Mouse (Mus musculus) testis, adult 2 months (tissue): ENCODE data around the gene Cmas.

ENCODE experiments used
- CTCF ChIP-seq: fragments of 200-500 bp; IDR thresholded peaks from 2 replicates; pipeline ENCODE4 v1.5.1; 2012; ENCODE audit warnings: low read depth, mild to moderate bottlenecking, inconsistent platforms, low read length, moderate library complexity; ENCODE audit not compliant: control insufficient read depth, insufficient read depth, insufficient replicate concordance
- POLR2A ChIP-seq: fragments of 200-500 bp; IDR thresholded peaks from 2 replicates; pipeline ENCODE4 v1.6.1; 2012; ENCODE audit warnings: low read depth, mild to moderate bottlenecking, inconsistent platforms, low read length, moderate library complexity; ENCODE audit not compliant: control insufficient read depth

DNA sequence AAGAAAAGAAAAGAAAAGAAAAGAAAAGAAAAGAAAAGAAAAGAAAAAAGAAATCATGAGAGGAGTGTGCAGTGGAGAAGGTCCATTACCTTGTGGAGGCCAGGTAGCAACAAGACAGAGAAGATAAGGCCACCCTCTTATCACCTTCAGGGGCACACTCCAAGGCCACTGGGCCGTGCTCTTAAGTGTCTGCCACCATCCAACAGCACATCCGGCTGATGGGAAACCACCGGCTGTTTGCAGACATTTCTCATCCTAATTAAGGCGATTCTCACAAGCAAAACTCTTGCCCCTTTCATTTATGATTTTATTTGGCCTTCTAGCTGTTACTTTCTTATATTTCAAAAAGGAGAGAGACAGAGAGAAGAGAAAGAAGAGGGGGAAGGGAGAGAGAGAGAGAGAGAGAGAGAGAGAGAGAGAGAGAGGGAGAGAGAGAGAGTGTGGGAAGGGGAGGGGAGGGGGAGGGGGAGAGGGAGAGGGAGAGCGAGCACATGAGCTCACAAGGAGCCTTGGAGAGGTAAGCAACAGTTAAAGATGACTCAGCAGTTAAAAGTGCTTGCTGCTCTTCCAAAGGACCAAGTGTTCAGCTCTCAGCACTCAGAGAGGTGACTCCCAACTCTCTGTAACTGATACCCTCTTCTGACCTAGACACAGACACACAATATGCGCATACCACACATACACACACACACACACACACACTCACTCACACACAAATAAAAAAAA lies 53.0 kb downstream of the Cmas start:
- TF ChIP-seq CTCF = no peak
- TF ChIP-seq POLR2A = no peak
